Mouse (Mus musculus): Measurements from ENCODE around the gene Slfn1. TPM values are rescaled to one million over a fixed set of nuclear protein-coding genes. Genes with fewer than 3 reads are reported as not detected.

Gene Slfn1
- total RNA-seq, 2 experiments from 2014 or later, result 0.17 TPM; not detected in 1

Other genes with a start within 250 kb of the Slfn1 start
- 1 to 10 TPM; 5.6 to 9.7 TPM for gene Rffl, start 245.6 kb upstream of the Slfn1 start, total RNA-seq (2021)
- gene Rad51d, start 226.2 kb upstream of the Slfn1 start, total RNA-seq (2021), result 1 to 10 TPM; 2.9 to 4.0 TPM
- gene Fndc8, start 224.7 kb upstream of the Slfn1 start, total RNA-seq (2021), result not detected
- gene Nle1, start 208.4 kb upstream of the Slfn1 start, total RNA-seq (2021), result 10 to 100 TPM in 1 of 2 experiments, 1 to 10 TPM in 1; 9.1 to 10.5 TPM
- 100 to 1,000 TPM; 158 to 168 TPM for gene Unc45b, start 206.3 kb upstream of the Slfn1 start, total RNA-seq (2021)
- 10 to 100 TPM; 20.4 to 20.5 TPM for gene Slfn5, start 165.5 kb upstream of the Slfn1 start, total RNA-seq (2021)
- gene Slfn9, start 125.0 kb upstream of the Slfn1 start, total RNA-seq (2021), result under 1 TPM; 0.33 to 0.42 TPM
- gene Slfn8, start 96.0 kb upstream of the Slfn1 start, total RNA-seq (2021), result under 1 TPM; 0.17 to 0.18 TPM
- 1 to 10 TPM in 1 of 2 experiments, under 1 TPM in 1; 0.56 to 1.1 TPM for gene Slfn2, start 51.7 kb upstream of the Slfn1 start, total RNA-seq (2021)
- not detected for gene Slfn4, start 58.3 kb downstream of the Slfn1 start, total RNA-seq (2021)
- gene Slfn3, start 74.5 kb downstream of the Slfn1 start, total RNA-seq (2021), result under 1 TPM; 0.91 to 0.92 TPM
- gene Slfn14, start 169.9 kb downstream of the Slfn1 start, total RNA-seq (2021), result not detected
- 10 to 100 TPM; 26.1 to 27.3 TPM for gene Ap2b1, start 182.2 kb downstream of the Slfn1 start, total RNA-seq (2021)
- 1 to 10 TPM; 7.3 to 8.2 TPM for gene Pex12, start 185.7 kb downstream of the Slfn1 start, total RNA-seq (2021)

Measured in gastrocnemius, postnatal 36 days (tissue).